Mouse (Mus musculus) hindbrain, embryonic 11.5 days (tissue): ENCODE measurements around the gene Rab40b. TPM values are rescaled to one million over a fixed set of nuclear protein-coding genes. Genes with fewer than 3 reads are reported as not detected.
A peak's percentile ranks its signal among the peaks of the same experiment; 100 is the strongest.

Experiments
- ATAC-seq: fragments of 200-750 bp; cut with Nextera tagmentation; 2 replicates; pipeline ENCODE4 v1.8.0; 2017; ENCODE audit warnings: mild to moderate bottlenecking, moderate TSS enrichment, moderate library complexity; ENCODE audit not compliant: low FRiP score
- DNase-seq: peaks from one replicate; pipeline ENCODE4 v3.0.0-alpha.2; 2015; ENCODE audit warnings: low spot score
- H3K27ac ChIP-seq: fragments of 300-500 bp; sonication (generic); 2 replicates; pipeline ENCODE4 v1.5.1; 2014; ENCODE audit warnings: mild to moderate bottlenecking, low read depth, low read length
- H3K27me3 ChIP-seq: fragments of 300-500 bp; sonication (generic); 2 replicates; pipeline ENCODE4 v1.6.1; 2014; ENCODE audit warnings: mild to moderate bottlenecking, low read length, moderate library complexity, mixed read lengths; ENCODE audit not compliant: control insufficient read depth, insufficient read depth
- H3K36me3 ChIP-seq: fragments of 300-500 bp; sonication (generic); 2 replicates; pipeline ENCODE4 v1.6.1; 2014; ENCODE audit warnings: mild to moderate bottlenecking, low read length, moderate library complexity, mixed read lengths; ENCODE audit not compliant: control insufficient read depth, insufficient read depth
- H3K4me1 ChIP-seq: fragments of 300-500 bp; sonication (generic); replicated peaks from 2 replicates; pipeline ENCODE4 v1.6.1; 2014; ENCODE audit warnings: low read length, mixed read lengths; ENCODE audit not compliant: control insufficient read depth, insufficient read depth
- H3K4me2 ChIP-seq: fragments of 300-500 bp; sonication (generic); replicated peaks from 2 replicates; pipeline ENCODE4 v1.6.1; 2014; ENCODE audit warnings: mild to moderate bottlenecking, low read depth, low read length
- H3K4me3 ChIP-seq: fragments of 300-500 bp; sonication (generic); 2 replicates; pipeline ENCODE4 v1.5.1; 2014; ENCODE audit warnings: low read depth, low read length
- H3K9ac ChIP-seq: fragments of 300-500 bp; sonication (generic); 2 replicates; pipeline ENCODE4 v1.6.1; 2014; ENCODE audit warnings: low read depth, low read length
- H3K9me3 ChIP-seq: fragments of 300-500 bp; sonication (generic); 2 replicates; pipeline ENCODE4 v1.6.1; 2016; ENCODE audit warnings: low read length; ENCODE audit not compliant: control insufficient read depth
- WGBS: fragments of 180-500 bp; shearing (Covaris S2); extraction: QIAGEN DNeasy Blood & Tissue Kit; methylation state at CpG from one replicate; pipeline ENCODE4 v1.1.7; 2014; 5-methylcytosine and 5-hydroxymethylcytosine counted together
- polyA plus RNA-seq: library from polyadenylated mRNA; unstranded; fragments of >200 nt; fragmentation: Nextera tagmentation; extraction: Ambion mirVana; gene quantifications from 2 replicates; pipeline ENCODE4 v1.2.1, GENCODE M21; 2014

The Rab40b gene
- polyA plus RNA-seq = 3.3 TPM in 2 replicates

DNA sequence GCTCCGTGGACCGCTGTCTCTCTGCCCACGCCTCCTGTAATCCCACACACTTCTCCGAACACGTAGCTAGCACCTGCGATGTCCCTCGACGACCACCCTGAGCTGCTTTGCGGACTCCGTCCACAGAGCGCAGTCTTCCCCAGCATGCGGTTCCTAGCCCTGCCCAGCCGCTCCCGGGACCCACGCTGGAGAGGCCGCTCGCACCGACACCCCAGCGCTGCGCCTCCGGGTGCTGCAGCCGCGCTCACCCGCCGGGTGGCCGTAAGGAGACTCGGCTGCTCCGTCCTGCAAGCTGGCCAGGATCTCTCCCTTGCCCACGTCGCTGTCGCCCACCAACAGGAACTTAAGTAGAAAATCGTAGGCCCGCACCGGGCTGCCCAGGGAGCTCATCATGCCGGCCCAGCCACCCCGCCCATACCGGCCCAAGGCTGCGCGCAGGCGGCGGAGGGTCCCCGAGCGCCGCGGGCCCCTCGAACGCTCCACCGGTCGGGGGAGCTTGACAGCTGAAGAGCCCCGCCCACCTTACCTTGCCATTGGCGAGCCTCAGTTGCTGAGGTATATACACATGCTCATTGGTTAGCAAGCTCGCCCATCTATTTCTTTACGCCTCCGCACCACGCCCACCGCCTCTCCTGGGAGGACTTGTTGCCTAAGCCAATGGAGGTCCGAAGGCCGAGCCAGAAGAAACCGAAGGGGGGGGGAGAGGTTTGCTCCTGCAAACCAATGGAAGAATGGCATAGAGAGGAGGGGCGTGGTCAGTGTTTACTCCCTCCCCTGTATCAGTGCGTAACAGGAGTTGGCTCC is at the start of gene Rab40b:
Gene Rab40b (minus strand): TSS at position 502 of the 804 bp plus-strand sequence.
- no peak within 1 kb of the TSS for H3K27ac ChIP-seq
- H3K4me2 ChIP-seq = peak within 1 kb of the TSS; percentile 88
- no peaks in the 10 kb centered on the region for H3K9me3 ChIP-seq
- H3K9ac ChIP-seq = peak within 1 kb of the TSS; percentile 38
- DNase-seq (peak; percentile 96), ATAC-seq (peak; percentile 98)
- H3K4me3 ChIP-seq = peak within 1 kb of the TSS; percentile 43
- no peaks in the 10 kb centered on the region for H3K4me1 ChIP-seq
- WGBS = 2% methylated on average over 52 of the region's 61 CpGs
- no peaks in the 10 kb centered on the region for H3K36me3 ChIP-seq
- peaks cover 4% of the 10 kb centered on the region for H3K27me3 ChIP-seq

DNA sequence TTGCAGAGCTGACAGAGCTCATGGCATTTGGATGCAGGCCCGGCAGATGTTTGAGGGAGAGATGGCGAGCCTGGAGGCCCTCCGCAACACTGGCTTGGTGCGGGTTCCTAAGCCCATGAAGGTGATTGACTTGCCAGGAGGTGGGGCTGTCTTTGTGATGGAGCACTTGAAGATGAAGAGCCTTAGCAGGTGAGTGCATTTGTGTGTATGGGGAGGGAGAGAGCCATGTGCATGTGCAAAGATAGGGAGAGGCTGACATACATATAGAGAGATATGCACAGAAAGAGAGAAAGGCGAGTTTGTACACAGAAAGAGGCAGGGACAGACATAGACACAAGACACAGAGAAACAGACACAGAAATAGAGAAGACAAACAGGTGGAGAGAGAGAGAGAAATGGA is 49.2 kb upstream of the Rab40b start:
- Histone ChIP-seq H3K9ac (no peak overlapping the region), H3K4me3 (no peak overlapping the region), H3K9me3 (no peaks in the 10 kb centered on the region), H3K27me3 (no peaks in the 10 kb centered on the region), H3K4me2 (no peak overlapping the region), H3K36me3 (no peaks in the 10 kb centered on the region), H3K27ac (no peak overlapping the region), H3K4me1 (no peaks in the 10 kb centered on the region)
- ATAC-seq (no peak), DNase-seq (no peak)
- WGBS = 74% methylated on average over 5 of the region's 5 CpGs

- WGBS = 9% methylated on average over 30 of the region's 30 CpGs
- peak; percentile 91 for ATAC-seq
Measured at GRCm38 (mm10) chr11:121434156-121435155, 46.4 kb upstream of the Rab40b start, which contains the start of gene Fn3k. Fn3k (plus strand) TSS chr11:121434913.

DNA sequence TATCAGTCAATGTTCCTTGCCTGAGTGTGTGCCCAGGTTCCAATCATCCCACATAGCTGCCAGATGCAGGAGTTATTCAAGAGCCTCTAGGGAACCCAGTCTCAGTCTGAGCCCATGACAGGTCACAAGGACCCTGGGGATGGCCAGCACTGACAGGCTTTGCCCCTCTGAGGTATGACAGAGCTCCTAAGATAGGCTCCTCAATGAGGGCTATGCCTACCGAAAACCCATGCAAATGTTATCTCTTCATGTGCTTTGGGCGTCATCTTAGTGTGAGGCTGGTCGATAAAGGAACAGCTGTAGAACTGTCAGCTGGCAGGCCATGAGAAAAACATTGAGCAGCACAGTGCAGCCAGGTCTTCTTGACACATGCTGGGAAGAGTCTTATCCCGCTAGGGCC is 45.3 kb upstream of the Rab40b start:
- Histone ChIP-seq H3K27me3 (no peaks in the 10 kb centered on the region), H3K4me1 (no peaks in the 10 kb centered on the region), H3K4me3 (no peak overlapping the region), H3K4me2 (no peak overlapping the region), H3K36me3 (no peaks in the 10 kb centered on the region), H3K27ac (no peak overlapping the region), H3K9ac (no peak overlapping the region), H3K9me3 (no peaks in the 10 kb centered on the region)
- 82% methylated on average over 4 of the region's 4 CpGs for WGBS
- ATAC-seq (no peak), DNase-seq (no peak)

More at GRCm38 (mm10) chr11:121434156-121435155, 46.4 kb upstream of the Rab40b start, which contains the start of gene Fn3k:
- Histone ChIP-seq H3K9ac (peak within 1 kb of the TSS; percentile 31; the same call in 1 of the 2 replicates), H3K4me2 (peak within 1 kb of the TSS; percentile 57), H3K4me1 (no peaks in the 10 kb centered on the region), H3K27me3 (no peaks in the 10 kb centered on the region), H3K36me3 (no peaks in the 10 kb centered on the region), H3K27ac (no peak within 1 kb of the TSS), H3K9me3 (no peaks in the 10 kb centered on the region), H3K4me3 (peak within 1 kb of the TSS; percentile 30)
- DNase-seq = peak; percentile 77

DNA sequence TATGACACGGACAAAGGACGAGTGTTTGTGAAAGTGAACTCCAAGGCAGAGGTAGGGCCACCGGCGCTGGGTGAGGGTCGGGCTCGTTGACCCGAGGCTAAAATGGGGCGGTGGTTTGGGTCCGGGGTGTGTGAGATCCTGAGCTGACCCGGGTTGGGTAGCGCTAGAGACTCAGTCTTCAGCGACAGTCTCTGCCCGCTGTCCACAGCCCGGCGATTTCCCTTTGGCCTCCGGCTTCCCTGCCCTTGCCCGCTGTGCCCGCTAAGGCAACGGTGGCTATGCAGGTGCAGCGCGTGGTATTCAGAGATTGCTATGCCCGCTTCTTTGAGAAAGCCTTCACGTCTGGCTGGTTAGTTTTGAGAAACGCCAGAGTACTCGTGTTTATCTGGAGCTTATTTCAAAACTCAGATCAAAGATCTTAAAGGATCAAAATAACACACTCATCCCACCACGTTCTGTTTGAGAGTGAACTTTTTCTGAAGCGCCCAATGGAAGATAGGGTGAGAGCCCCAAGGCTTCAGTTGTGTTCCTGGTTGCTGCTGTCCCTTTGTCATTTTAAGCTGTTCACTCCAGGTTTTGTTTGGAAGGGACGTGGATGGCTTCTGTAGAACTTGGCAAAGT is 33.6 kb upstream of the Rab40b start:
- no peak overlapping the region for H3K27ac ChIP-seq
- WGBS = under 1% methylated on average over 28 of the region's 28 CpGs
- peak; percentile 79 for ATAC-seq

GRCm38 (mm10) chr11:121420830-121421552 is 32.9 kb upstream of the Rab40b start, which contains the start of gene Fn3krp:
Fn3krp (plus strand) TSS chr11:121421401.
- no peaks in the 10 kb centered on the region; the same call in 1 of the 2 replicates for H3K4me1 ChIP-seq
- no peaks in the 10 kb centered on the region for H3K36me3 ChIP-seq
- peak within 1 kb of the TSS; percentile 78 for H3K27ac ChIP-seq
- H3K4me3 ChIP-seq = peak within 1 kb of the TSS; percentile 64
- WGBS = 2% methylated on average over 28 of the region's 28 CpGs
- ATAC-seq (peak; percentile 100), DNase-seq (peak; percentile 100)
- no peaks in the 10 kb centered on the region for H3K9me3 ChIP-seq
- H3K4me2 ChIP-seq = peak within 1 kb of the TSS; percentile 64
- H3K27me3 ChIP-seq = no peaks in the 10 kb centered on the region
- H3K9ac ChIP-seq = peak within 1 kb of the TSS; percentile 74

More for the DNA sequence above, 33.6 kb upstream of the Rab40b start:
- H3K9me3 ChIP-seq = no peaks in the 10 kb centered on the region
- H3K4me1 ChIP-seq = no peaks in the 10 kb centered on the region; the same call in 1 of the 2 replicates
- peak overlapping the region; percentile 64 for H3K4me2 ChIP-seq
- no peaks in the 10 kb centered on the region for H3K27me3 ChIP-seq
- no peaks in the 10 kb centered on the region for H3K36me3 ChIP-seq
- no peak for DNase-seq
- peak overlapping the region; percentile 74 for H3K9ac ChIP-seq
- peak overlapping the region; percentile 64 for H3K4me3 ChIP-seq

DNA sequence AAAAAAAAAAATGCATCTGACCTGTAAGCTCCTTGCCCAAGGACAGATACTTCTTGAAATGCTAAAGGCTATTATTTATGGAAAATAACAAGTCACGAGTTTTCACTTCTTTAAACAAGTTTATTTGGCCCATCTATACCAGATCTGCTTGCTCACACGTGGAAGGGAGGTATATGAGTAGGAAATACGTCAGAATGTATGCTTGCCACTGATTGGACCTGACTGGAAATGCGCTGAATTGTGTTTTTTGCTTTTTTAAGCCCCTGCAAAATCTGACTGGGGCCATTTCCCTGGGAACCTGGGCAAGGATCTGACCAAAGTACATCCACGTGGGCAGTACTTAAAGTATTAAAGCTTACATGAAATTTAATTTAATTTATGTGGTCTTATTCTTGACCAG is 32.3 kb upstream of the Rab40b start:
- no peak for ATAC-seq
- Histone ChIP-seq H3K36me3 (no peaks in the 10 kb centered on the region), H3K27ac (no peak overlapping the region), H3K4me3 (peak overlapping the region; percentile 64), H3K27me3 (no peaks in the 10 kb centered on the region), H3K4me1 (no peaks in the 10 kb centered on the region; the same call in 1 of the 2 replicates), H3K9ac (peak overlapping the region; percentile 66), H3K9me3 (no peaks in the 10 kb centered on the region), H3K4me2 (peak overlapping the region; percentile 64)
- no peak for DNase-seq
- WGBS = 51% methylated on average over 5 of the region's 5 CpGs
